Mouse (Mus musculus): ENCODE data around the gene Ptpn18.

DNA sequence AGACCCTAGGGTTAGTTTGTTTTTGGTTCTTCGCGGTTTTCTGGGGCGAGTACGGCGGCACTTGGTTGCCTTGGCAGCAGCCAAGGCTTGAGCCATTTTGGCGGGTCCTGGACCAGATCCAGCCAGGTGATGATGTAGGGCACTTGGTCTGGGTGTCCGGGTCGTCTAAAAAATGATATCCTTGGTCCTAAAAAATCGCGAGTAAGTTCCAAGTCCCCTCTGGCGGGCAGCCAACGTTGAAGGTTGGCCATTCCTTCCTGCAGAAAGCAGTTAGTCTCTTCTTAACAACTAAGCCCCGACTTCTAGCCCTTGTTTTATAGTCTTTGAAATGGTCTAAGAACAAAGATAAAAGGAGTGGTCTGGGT lies 27.2 kb upstream of the Ptpn18 start:
- no peak for TF ChIP-seq CTCF (IDR thresholded peaks at IDR 0.05)
- TF ChIP-seq POLR2A (IDR thresholded peaks at IDR 0.05; ENCODE audit: insufficient read depth, low read depth, low read length), result no peak
- no peak for TF ChIP-seq EP300 (IDR thresholded peaks at IDR 0.05; ENCODE audit: insufficient read depth, low read depth, low read length)

Measured in heart, adult 2 months (tissue).